Mouse (Mus musculus) myocyte (in vitro differentiated cells): ENCODE measurements around the gene Phf21a.

Source experiments
- MYOG ChIP-seq, 3 experiments: IDR thresholded peaks; one replicate each; pipeline ENCODE4 v1.6.1; 2011; ENCODE audit warnings: control low read depth in 2 of 3, low read depth in 2 of 3, mild to moderate bottlenecking in 2 of 3; ENCODE audit not compliant: insufficient read length in 2 of 3, control insufficient read depth in 1 of 3, insufficient read depth in 1 of 3
- POLR2A ChIP-seq: IDR thresholded peaks from one replicate; pipeline ENCODE4 v1.6.1; 2011; ENCODE audit warnings: low read depth, mild to moderate bottlenecking, control low read depth, moderate library complexity; ENCODE audit not compliant: insufficient read length

- TF ChIP-seq MYOG (IDR thresholded peaks at IDR 0.05; ENCODE audit: control insufficient read depth in 1 of 3, insufficient read depth in 1 of 3, insufficient read length in 2 of 3, low read depth in 2 of 3) (no peak), POLR2A (no peak)
Observed at GRCm38 (mm10) chr2:92384101-92384500, 291.2 kb downstream of the Phf21a start.
